Mouse (Mus musculus) 416B (cell line): ENCODE data around the gene Gm11060.

Source experiments
- DNase-seq: peaks from one replicate; pipeline ENCODE4 v3.0.0; 2011; ENCODE audit warnings: low read depth

The Gm11060 gene

DNA sequence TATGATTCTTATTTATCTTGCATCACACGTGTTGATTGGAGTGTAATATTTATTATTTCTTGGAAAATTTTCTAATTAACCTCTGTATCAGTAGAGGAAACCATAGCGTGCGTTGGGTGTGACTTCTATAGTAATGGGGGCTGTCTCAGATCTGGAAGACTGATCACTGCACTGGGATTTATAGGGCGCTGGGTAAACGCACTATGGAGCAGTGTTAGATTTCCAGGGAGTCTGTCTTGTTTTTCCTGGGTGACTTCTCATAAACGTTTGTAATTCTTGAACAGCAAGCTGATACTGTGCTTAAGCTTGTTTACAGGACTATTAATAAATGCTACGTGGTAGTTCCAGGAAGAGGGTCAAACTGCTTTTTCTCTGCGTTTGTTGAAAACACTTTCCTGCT is 25.9 kb downstream of the Gm11060 start:
- no peak for DNase-seq

DNA sequence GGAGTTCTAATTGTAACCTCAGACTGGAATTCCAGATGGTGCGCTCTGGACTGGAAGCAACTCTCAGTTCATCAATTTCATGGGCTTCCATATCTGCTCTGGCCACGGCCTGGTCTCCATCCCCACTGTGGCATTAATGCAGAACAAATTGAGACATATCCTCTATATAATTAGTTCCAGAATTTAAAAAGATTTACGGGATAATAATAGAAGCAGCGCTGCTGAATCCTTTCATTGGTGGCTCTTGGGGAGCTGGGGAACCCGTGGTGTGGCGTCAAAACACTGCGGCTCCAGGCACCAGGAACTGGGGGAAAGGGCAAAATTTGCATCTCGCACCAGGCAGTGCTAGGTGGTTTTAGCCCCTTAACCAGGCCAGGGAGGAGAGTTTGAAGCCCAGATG is 30.4 kb downstream of the Gm11060 start:
- no peak for DNase-seq

DNA sequence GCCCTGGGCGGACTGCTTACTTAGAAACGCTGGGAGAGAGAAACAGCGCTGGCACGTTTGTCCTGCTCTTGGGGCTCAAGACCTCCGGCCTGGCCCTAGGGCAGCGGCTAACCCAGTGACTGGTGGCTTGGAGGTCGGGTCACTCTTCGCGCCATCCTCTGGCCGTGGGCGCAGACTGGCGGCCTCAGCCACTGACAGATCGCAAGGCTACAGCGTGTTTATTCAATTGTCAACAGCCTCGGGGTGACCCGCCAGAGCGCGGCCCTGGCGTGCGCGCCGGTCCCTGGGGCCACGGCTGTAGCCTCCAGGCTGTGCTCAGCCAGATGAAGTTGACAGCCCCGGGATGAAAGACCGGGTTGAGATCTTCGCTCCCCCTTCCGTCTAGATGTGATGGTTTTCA is 31.1 kb downstream of the Gm11060 start:
- no peak for DNase-seq

DNA sequence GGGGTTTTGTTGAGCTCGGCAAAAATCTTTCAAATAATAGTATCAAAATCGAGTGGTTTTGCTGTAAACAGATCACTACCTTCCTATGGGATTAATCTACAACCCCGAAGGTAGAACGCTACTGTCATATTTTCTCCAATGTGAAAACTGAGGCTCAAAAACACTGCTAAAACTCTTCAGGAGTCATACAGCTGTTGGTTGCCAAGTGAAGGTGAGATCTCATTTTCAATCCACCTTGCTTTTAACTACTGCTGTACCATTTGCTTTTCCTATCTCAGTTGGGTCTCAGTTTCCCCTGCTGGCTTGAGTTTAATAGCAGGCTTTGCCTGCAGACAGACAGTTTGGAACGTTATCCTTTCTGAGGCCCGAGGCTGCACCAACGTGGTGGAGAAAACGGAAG is 31.6 kb downstream of the Gm11060 start:
- DNase-seq: no peak

DNA sequence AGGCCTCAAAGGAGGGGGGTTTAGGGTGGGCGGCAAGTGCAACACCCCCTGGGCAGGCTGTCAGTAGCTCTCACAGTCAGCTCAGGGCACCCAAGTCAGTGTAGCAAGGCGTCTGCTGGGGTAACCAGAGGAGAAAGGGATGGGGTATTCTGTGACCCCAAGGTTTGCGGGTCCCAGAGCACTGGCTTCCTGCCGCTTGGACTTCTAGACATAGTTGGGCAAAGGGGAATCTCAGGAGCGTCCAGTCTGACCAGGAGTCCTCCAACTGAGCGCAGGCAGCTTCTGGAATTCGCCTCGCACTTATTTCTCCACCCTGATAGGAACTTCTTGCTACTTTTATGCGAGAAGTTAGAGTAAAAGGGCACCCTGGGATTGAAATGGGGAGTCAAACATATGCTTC is 32.1 kb downstream of the Gm11060 start:
- no peak for DNase-seq

DNA sequence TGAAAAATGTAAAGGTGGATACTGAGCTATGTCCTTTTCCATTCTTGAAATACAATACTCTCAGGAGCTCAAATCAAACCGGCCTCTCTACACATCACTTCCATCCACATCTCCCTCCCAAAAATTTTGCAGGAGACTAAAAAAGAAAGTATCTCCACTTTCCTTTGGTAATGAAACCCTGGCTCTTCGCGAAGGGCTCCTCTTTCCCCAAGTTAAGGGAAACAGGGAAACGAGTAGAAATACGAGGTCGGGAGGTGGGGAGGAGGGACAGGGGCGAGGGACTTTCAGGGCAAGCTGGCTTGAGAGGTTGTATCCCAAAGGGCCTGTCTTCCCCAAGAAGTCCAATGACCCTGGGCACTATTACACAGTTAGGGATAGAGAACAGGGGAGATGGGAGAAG is 32.6 kb downstream of the Gm11060 start:
- DNase-seq: no peak

DNA sequence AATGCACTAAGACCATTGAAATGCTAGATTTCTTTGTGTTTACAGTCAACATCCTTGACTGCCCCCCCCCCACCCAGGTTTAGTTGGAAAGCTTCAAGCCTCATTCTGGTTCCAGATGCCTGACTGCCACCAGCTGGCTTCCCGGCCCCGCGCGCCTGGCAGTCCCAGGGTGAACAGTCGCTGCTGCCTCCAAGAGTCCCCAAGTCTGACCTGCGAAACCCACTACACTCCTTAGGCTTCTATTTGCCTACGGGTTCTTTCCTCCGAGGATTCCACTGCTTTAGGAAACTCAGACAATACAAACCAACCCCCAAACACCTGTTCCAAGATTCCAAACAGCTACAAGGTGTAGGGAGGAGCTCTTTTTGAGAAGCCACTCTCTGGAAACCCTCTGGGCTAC is 33.4 kb downstream of the Gm11060 start:
- no peak for DNase-seq

DNA sequence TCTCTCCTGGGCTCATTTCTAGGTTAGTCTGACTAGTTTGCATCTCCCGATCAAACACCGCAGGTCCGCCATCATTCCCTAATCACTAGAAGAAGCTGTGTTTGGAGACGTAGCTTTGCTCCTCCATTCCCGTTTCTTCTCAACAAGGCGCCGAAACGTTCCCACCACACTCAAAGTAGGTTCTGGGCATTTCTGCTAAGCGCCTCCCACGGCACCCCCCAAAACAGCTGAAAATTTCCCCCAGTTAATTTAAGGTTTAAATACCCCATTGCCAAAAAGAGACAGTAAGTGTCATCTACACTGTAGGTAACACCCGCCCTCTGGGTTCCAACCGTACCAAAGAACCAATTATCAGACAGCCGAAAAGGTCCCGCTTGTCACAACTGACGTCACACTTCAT is 33.8 kb downstream of the Gm11060 start:
- DNase-seq: no peak

DNA sequence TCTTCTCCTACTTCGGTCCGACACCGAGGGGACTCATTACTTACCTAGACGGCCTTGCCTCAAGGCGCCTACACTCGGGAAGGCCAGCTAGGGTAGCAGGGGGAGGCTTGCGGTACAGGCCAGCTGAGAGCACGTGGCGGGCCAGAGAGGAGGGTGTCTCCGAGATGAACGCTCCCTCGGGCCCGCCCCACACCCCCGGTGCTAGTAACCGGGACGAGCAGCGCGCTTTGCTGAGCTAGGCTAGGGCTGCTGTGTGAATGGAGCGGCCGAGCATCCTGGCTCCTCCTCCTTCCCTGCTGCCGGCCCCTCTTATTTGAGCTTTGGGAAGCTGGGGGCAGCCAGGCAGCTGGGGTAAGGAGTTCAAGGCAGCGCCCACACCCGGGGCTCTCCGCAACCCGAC is 34.5 kb downstream of the Gm11060 start, which contains the start of gene Wt1:
Gene Wt1, plus strand, starts transcription at position 251 of the 400 bp plus-strand sequence.
- no peak for DNase-seq

DNA sequence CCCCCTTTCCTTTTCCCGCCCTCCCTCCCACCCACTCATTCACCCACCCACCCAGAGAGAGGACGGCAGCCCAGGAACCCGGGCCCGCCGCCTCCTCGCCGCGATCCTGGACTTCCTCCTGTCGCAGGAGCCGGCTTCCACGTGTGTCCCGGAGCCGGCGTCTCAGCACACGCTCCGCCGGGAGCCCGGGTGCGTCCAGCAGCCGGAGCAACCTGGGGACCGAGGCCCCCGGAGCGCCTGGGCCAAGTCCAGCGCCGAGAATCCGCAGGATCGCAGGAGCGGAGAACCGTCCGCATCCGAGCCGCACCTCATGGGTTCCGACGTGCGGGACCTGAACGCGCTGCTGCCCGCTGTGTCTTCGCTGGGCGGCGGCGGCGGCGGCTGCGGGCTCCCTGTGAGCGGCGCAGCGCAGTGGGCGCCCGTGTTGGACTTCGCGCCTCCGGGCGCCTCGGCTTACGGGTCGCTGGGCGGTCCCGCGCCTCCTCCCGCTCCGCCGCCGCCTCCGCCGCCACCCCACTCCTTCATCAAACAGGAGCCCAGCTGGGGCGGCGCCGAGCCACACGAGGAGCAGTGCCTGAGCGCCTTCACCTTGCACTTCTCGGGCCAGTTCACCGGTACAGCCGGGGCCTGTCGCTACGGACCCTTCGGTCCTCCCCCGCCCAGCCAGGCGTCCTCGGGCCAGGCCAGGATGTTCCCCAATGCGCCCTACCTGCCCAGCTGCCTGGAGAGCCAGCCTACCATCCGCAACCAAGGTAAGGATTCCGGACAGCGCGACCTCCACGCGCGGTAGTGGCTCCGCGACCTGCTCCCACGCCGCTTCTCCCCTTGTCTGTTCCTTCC is 35.1 kb downstream of the Gm11060 start:
- no peak for DNase-seq

DNA sequence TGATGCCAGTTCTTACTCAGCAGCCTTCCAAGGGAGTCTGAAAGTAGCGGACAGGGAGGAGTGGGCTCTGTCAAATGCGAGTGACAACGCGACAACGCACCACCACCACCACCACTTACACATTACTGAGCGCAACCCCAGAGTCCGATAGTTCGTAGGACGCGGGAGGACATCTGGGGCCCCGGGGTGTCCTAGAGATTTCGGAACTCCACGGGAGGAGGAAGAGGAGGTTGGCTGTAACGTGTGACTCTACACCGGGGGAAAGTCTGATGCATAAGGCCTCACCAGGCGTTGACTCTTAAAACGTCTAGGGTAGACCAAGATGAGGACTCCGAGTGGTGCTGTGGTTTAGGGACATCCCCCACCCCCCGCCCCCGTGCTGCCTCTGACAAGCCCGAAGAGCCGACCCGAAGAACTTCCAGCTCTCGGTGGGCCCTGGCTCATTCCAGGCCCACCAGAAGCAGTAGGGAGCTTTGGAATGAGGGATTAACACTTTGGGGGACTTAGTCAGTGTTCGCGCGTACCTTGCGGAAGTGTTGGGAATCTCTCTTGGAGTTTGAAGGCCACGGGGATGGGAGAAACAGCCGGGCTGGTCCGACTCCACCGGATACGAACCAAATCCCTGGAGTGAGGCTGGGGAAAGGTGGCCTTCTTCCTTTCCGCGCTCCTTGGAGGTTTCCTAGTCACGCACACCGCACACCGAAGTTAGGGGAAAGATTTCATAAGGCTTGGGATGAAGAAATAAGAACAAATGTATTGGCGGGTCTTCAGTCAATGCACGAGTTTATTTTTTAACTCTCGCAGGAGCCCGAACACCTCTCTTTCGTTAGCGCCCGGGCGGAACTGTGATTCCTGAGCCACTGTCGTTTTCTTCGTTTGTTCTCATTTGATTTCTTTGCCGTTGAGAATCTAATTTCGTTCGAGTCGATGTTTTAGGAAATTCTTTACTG is 36.0 kb downstream of the Gm11060 start:
- no peak for DNase-seq

DNA sequence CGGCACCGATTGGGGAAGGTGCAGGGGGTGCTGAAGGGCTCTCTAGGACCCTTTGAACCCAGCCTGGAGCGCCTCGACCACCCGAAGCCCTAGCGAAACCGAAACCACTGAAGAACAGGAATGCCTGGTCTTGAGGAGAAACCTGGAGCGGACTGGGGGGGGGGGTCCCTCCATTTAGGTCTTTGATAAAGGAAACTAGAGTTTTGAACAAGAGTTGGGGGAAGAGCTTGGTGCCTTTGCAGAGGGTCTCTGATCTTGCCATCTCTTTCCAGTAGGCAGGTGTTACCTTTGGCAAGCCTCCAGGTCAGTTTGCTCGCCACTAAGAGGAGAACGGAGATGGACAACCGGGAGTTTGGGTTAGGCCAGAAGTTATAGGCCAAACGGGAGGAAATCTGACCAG is 36.7 kb downstream of the Gm11060 start:
- no peak for DNase-seq

DNA sequence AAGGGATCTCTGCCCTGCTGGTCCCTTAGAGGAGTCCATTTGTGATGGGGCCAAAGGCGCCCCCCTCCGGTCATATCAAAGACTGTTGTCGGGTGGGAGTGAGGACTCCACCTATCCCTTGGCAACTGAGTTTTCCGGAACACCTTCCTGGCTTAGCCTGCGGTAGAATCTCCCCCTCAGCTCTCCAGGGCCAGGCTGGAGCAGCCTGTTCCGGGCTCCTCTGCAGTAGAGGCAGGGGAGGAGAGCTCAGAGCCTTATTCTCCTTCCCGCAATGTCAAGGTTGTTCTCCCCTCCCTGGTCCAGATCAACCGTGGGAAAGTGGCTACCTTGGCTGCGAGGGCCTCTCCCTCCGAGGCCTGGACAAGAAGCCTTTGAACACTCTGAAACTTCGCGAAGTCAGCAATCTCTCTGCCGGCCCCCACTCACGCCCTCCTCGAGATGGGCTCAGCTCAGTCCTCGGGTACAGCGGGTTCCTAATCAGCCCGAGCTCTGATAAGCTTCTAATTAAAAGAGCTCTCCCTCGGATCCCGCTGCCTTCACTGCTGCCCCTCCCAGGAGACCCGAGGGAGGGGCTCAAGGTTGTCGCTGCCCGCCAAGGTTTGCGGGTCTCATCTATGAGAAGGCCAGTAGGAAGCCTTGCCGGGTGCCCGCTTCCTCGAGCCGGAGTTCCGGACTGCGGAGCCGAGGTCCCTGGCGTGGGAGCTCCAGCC is 38.7 kb downstream of the Gm11060 start:
- DNase-seq: no peak

DNA sequence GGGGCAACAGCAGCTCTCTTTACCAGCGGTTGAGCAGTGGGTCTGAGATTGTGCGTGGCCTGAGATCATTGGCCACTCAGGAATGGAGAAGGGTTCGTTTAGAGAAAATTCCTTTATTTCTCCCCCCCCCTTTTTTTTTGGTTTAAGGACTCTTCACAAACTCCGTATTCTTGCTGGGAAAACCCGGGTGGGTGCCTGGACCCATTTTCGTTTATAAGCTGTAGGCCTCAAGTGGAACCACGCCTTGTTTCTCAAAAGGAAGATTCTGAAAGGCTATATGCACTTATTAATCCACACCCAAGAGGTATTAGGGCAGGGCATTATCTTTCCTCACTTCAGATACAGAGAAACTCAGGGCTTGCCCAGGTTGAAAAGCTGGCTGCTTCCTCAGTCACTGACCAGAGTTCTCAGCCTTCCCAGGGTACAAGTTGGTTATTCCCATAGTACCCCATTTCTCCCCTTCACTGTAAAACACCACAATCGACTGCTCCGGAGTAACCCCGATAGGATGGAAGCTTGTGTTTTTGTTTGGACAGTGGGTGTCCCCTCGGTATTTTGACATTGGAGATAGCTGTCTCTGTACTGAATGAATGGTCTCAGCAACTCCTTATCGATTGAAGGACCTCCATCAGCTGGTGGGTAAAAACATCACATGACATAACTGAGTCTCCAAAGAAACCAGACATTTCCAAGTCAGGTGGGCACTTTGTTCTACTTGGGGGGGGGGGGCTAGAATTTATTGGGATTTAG is 39.4 kb downstream of the Gm11060 start:
- no peak for DNase-seq

DNA sequence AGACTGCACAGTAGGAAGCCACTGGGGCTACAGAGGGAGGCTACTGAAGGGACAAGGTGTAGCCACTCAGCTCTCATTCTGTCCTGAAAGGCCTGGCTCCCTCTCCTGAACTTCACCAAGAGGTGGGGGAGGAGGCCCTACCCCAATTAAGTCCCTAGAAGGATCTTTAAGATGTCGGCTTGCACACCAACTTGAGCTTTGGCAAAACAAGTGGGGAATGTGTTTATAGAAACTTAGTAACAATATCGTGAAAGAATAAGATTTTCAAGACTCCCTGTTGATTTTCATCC is 39.9 kb downstream of the Gm11060 start:
- no peak for DNase-seq

DNA sequence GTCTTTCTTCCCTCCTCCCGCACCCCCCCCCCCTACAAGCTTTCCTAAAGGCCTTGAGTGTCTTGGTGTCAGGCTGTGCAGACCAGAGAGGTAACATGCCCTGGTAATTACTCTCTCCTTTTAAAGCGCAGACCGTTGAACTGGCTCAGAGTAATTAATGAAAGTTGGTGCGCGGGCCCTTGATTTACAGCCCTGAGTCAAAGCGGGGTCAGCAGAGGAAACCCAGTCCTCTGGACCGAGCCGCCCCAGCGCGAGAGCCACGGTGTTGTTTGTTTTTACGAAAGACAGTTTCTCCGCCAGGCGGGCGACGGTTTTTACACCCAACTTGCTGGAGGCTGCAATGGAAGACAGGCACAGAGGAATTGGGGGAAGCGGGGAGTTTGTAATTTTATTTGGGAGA is 40.5 kb downstream of the Gm11060 start:
- DNase-seq: no peak

DNA sequence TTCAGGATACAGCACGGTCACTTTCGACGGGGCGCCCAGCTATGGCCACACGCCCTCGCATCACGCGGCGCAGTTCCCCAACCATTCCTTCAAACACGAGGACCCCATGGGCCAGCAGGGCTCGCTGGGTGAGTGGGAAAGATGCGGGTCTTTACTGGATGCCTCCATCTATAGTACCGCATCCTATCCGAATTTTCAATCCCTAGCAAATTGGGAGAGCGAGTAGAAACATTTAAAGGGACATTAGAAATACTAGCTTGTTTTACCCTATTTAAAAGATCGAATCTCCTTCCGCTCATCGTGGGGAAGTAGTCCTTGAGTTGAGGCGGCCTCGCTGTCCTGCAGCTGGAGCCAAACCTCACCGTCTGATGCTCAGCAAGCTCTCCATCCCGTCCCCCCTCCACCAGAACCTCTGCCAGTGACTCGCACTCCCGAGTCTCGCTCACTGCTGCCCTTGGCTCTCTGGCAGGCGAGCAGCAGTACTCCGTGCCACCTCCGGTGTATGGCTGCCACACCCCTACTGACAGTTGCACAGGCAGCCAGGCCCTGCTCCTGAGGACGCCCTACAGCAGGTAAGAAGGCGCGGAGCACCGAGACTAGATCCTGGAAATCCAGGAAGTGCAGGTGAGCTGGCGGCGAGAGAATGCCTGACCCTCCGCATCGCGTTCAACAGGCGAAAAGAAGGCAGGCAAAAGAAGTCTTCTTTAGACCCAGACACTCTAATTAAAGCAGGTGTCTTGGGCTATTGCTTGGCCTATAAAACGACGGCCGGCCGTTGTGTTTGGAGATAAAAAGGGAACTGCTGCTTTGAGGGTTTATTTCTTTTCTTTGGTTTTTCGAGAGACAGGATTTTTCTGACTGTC is 41.3 kb downstream of the Gm11060 start:
- DNase-seq: no peak

DNA sequence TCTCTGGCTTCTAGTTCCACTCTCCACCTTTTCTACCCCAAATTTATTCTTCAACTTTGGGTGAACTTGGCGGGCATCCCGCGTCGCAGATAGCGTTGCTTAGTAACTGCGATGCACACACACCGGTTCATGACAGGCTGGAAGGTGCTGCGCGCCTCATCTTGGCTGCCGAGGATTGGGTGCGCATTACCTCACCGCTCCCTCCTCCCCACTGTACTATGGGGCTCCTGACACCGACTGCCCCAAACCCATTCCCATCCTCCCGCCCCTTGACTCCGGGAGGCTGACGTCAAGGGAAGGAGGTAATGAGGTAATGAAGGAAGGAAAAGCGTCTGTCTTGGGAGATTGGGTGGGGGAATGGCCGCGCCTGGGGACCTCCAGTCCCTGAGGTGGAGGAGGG is 42.5 kb downstream of the Gm11060 start:
- DNase-seq: no peak

DNA sequence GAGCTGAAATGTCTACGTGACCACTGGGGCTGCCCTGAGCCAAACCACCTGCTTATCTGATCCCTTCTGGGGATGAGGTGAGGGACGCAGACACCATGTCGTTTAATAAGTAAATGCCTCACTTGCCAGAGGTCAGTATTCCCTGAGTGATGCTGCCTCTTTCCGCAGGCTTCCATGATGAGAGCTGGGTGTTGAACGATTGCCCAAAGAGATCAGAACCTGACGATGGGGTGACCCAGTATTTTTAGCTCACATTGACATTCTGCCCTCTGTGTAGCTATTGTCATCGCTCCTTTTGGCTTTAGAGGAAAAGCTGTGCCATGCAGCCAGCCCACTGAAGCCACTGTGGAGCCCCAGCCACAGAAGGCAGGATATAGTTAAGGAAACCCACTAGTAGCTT is 47.7 kb downstream of the Gm11060 start:
- no peak for DNase-seq

DNA sequence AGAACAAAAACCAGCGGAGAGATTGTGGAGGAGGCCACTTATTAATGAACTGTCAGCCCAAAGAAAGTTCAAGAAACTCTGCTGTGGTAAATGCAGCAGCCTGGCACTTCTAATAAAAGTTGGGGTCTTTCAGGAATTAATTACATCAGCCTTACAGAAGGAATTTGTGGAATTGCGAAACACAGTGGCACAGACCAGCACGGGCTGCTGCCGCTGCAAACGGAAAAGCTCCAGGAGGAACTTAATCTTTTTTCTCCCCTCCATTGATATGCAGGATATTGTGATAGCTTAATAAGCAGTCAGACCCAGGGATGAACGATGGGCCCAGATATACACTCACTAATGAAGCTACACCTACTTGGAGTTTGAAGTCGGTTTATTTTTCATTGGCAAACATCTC is 49.6 kb downstream of the Gm11060 start:
- DNase-seq: no peak
